Mouse (Mus musculus): ENCODE data around the gene Bcl6.

The Bcl6 gene

DNA sequence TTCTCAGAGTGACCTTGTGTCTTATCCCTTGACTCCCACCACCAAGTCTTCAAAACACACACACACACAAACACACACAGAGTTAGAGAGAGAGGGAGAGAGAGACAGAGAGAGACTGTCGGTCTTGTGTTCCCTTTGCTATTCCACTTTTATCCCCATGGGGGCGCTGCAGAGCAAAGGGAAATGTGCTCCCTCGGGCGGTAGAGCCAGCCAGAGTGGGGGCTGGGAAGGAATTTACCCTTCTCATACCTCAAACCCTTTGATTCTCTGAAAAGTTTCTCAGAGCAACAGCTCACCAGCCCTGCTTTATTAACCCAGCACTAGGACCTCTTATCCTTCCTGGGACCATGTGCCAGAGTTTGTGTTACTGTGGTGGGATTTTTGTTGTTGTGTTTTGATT is 2.5 kb upstream of the Bcl6 start:
- peak in 1 of 2 experiments; percentile 86 for DNase-seq (ENCODE audit: low spot score in 2 of 2)

- no peak for DNase-seq (ENCODE audit: low spot score in 2 of 2)
Observed at GRCm38 (mm10) chr16:23990161-23990970, 1.7 kb upstream of the Bcl6 start.

DNA sequence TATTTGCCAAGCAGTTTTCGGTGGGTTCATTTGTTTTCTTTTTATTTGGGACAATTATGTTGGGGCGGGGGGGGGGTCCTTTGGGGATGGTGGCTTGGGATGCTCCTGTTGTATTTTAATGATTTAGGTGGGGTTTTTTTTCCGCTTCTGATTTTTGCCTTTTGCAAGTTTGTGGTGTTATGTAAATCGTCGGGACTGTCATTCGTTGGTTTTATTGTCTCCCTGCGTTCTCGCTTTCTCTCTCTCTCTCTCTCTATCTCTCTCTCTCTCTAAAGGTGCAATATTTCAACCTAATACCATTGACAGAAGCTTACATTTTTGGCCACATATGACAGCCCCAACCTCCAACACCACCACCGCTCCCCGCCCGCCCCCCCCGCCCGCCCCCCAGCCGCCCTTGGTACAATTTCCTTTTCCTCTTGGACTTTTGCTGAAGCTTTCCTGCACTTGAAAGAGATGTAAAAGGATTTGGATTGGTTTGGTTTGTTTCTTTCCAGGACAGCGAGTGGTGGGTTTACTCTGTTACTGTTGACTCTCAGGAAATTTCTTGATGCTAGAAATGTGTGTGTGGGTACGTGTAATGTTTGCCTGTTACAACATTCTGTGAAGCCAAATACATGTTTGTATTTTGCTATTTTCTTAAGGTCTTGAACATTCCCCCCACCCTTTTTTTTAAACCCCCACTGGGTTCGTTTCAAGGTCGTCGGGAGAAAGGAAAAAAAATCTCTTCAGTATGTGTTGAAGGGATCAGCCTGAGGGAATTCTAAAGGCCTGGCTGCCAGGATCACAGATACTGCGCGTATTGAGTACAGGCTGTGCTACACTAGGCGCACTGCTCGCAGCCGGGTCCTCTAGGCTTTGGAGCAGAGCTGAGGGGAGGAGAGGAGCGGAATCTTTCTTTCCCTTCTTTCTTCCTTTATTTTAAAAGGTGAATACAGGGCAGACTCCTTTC is 833 bp upstream of the Bcl6 start:
- DNase-seq (ENCODE audit: low spot score in 2 of 2) = no peak

- no peak for DNase-seq (ENCODE audit: low spot score in 2 of 2)
Observed at GRCm38 (mm10) chr16:23988157-23988465, 541 bp downstream of the Bcl6 start.

DNA sequence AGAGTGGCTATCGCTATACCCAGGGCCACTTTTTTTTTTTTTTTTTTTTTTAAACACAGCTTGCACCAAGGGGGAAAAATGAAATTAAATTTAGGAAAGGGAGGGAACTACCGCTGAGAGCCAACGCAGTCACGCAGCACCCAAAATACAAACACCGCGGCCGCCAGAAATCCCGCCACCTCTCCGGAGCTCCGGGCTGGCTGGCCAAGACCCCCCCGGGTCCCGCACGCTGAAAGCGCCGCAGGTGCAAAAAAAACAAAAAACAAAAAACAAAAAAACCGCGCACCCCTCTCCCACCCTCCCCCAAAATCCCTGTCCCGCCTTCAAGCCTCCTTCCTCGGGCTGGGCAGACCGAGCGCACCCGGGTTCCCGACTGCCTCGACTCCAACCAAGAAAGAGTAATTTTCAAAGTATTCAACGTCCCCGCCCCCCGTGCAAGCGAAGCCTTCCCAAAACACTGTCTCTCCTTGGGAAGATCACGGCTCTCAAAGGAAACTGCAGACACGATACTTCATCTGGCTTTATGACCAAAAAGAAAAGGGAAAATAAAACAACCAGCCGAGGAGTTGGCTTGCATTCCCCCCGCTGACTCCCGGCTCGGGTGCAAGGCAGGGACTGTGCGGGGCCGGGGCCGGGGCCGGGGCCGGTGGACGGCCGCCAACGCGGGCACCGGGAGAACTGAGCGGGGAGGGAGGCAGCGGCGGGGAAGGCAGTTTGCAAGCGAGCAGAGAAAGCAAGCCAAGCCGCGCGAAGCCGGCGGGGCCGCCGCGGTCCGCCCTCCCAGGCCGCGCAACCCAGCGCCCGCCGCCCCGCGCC is 1.1 kb downstream of the Bcl6 start:
- DNase-seq (ENCODE audit: low spot score in 2 of 2) = no peak

DNA sequence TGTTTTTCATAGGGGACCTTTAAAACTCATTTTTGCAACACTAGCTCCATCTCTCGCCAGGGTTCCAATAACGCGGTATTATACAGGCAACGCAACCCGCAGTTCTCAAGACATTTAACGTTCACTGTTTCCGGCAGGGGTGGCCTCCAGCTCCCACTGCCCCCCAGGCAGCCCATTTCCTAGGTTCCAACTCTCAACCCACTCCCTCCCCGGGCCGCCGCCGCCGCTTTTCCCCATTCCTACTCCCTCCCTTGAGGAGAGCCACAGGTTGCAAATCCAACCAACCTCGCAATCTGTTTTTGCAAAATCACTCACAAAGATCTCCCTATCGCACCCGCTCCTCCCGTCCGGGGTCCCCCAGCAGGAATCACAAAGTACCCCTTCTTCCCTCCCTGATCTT is 1.8 kb downstream of the Bcl6 start:
- DNase-seq (ENCODE audit: low spot score in 2 of 2) = no peak

GRCm38 (mm10) chr16:23986176-23986575 is 2.5 kb downstream of the Bcl6 start:
- DNase-seq (ENCODE audit: low spot score in 2 of 2) = no peak

GRCm38 (mm10) chr16:23985467-23985861 is 3.2 kb downstream of the Bcl6 start:
- DNase-seq (ENCODE audit: low spot score in 2 of 2) = no peak

- DNase-seq (ENCODE audit: low spot score in 2 of 2) = peak in 1 of 2 experiments; percentile 59
Observed at GRCm38 (mm10) chr16:23984760-23985466, 3.7 kb downstream of the Bcl6 start.

DNA sequence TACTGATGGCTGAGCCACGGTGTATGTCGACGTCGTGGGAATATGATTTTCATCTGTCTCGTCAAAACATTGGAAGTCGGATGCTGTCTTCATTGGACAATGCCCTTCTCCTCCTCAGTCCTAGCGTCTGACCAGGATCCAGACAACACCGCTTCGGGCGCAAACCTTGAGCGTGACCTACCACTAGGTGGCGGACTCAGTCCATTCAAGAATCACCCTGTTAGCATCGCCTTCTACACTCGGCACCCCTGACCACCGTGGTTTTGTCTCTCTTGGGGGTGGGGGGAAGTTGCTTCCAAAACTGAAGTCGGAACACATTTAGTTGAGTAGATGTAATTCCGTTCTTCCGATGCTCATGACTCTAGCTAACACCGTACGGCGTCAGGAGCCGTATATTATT is 4.5 kb downstream of the Bcl6 start:
- peak; percentile 67 to 87 for DNase-seq (ENCODE audit: low spot score in 2 of 2)

- peak; percentile 69 to 80 for DNase-seq (ENCODE audit: low spot score in 2 of 2)
Observed at GRCm38 (mm10) chr16:23982891-23983588, 5.6 kb downstream of the Bcl6 start.

DNA sequence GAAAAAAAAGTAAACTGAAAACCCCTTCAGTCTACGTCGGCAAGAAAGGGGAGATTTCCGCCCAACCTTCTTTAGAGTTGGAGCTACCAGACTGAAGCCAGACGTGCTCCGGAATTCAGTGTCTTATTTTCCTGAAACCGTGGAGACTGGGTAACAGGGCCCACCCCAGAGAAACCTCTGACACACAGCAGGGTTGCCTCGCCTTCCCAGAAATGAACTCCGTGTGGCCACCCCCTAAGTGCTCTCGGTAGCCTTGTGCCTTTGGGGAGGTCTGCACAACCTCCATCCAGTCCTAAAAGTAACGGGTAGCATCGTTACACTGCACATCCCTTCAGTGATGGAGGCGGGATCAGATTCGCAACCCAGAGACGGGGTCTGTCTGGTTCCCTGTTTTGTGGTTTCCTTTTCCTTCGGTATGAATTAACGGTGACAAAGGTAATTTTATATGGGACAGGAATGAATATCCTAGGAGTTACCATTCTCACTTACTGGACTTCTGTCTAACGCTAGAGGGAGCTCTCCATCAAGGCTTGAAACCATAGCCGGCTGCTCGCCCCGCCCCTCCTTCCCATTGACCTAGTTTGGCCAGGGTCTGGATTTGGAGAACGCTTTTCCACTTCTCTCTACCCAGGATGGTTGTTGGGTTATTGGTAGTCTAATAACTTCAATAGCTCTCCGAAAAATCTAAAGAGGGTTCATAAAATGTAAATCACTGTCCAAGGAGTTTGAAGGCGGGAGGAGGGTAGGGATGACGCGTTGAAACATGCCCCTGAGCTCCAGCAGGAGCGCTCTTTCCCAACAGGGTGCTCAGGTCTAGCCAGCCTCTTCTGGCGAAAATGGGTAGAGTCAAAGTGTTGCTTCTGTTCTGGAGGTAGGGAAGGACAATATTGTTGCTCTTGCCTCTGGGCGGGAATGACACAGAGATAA is 6.5 kb downstream of the Bcl6 start:
- DNase-seq (ENCODE audit: low spot score in 2 of 2) = peak; percentile 65 to 76

- DNase-seq (ENCODE audit: low spot score in 2 of 2) = no peak
Observed at GRCm38 (mm10) chr16:23980991-23981720, 7.5 kb downstream of the Bcl6 start.

DNA sequence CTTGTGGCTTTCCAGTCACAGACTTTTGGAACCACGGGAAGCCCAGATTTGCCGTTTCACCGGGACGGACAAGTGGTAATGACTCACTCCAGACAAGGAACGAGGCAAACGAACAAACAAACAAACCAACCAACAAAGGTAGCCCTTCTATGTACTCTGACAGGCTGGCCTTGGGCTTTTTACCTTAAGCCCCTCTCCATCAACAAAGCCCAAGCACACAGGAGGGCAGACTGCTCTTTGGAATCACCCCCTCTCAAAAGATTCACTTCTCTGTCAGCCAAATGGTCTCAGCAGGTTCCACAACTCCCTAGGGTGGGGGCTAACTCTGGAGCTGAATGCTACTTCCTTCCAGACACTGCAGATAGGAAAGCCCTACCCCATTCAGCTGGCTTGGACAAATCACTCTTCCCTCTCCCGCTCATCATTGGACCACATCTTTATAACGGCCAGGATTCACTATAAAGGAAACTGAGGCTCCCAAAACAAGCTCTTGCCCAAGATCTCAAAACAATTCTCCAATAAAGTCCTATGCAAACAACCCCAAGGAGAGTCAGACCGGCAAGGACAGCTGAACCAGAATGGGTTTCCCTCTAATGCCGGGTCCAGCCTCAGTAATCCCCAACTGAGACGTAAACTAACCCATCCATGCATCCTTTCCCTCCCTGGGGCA is 8.3 kb downstream of the Bcl6 start:
- DNase-seq (ENCODE audit: low spot score in 2 of 2) = no peak

GRCm38 (mm10) chr16:23979446-23979845 is 9.2 kb downstream of the Bcl6 start:
- DNase-seq (ENCODE audit: low spot score in 2 of 2) = no peak

DNA sequence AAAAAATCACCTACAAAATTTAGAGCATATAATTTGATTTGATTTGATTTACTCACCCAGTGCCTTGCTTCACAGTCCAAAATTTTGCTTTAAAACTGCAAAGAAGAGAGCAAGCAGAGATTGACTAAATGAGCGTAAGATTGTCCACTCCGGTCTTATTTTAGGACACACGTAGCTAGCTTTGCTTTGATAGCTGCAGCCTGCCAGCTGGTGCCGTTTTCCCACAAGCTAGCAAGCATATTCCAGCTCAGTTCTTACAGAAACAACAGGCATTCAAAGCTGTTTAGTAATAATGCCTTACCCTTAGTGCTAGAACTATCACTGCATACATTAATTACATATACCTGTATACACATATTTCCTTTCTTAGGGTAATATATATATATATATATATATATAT is 10.2 kb downstream of the Bcl6 start:
- no peak for DNase-seq (ENCODE audit: low spot score in 2 of 2)

GRCm38 (mm10) chr16:23977732-23978131 is 10.9 kb downstream of the Bcl6 start:
- DNase-seq (ENCODE audit: low spot score in 2 of 2) = no peak

DNA sequence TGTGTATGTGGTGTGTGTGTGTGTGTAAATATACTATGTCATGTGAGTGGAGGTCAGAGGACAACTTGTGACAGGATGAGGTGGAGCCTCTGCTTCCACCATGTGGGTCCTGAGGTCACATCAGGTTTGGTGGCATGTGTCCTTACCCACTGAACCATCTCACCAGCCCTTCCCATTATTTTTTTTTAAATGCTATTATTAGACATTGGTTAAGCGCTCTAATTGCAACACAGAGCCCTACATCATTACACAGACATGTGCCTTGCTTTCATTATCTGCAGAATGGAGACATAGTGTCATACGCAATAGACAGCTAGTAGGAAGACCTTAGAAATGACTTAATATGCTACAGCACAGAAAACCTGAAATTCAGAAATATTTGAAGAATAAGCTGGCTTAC is 12.5 kb downstream of the Bcl6 start:
- no peak for DNase-seq (ENCODE audit: low spot score in 2 of 2)

Measured in frontal cortex, postnatal 10 days (tissue).